Comparison of ENCODE assay signal across 15 mouse cellular contexts in genomic region chr14:51095736-51096524, GRCm38 (mm10). TPM values are rescaled to one million over a fixed set of nuclear protein-coding genes. Genes with fewer than 3 reads are reported as not detected.
DNase-seq lines count a peak whose midpoint lies in the region; ATAC-seq and TF ChIP-seq lines count a peak whose summit lies in the region.
"Had no signal": no experiment of that assay in that cellular context is flagged by ENCODE, and none has a peak within 500 bp of the region (broad histone marks: within the 10 kb centered on the region; RNA-seq: fewer than 3 reads in every experiment).

No protein-coding gene starts in this region.

- H3K9ac ChIP-seq in kidney, embryonic 16.5 days (replicated peaks; ENCODE audit: low read length) = no peak overlapping the region
- no peak overlapping the region for H3K9ac ChIP-seq in forebrain, embryonic 16.5 days (replicated peaks; ENCODE audit: low read depth, low read length)
- H3K9ac ChIP-seq: embryonic facial prominence, embryonic 13.5 days; limb, embryonic 13.5 days had no signal

- TF ChIP-seq CTCF in gastrocnemius, adult 2 months (IDR thresholded peaks at IDR 0.05) = no peak
- no peak for TF ChIP-seq CTCF in lung, adult 2 months (IDR thresholded peaks at IDR 0.05; ENCODE audit: insufficient read depth, low read length)
- no peak for TF ChIP-seq CTCF in small intestine, adult 2 months (IDR thresholded peaks at IDR 0.05; ENCODE audit: extremely low read depth, insufficient read length, insufficient replicate concordance, low read depth, low read length)

- H3K4me3 ChIP-seq in gastrocnemius, adult 2 months = peak overlapping the region; percentile 56; the same call in 1 of the 2 replicates
- H3K4me3 ChIP-seq in kidney, embryonic 16.5 days (ENCODE audit: low read length) = no peak overlapping the region
- peak overlapping the region; percentile 34 for H3K4me3 ChIP-seq in lung, adult 2 months (replicated peaks; ENCODE audit: extremely low read depth, low read depth, low read length)
- peak overlapping the region; percentile 28; the same call in 1 of the 2 replicates for H3K4me3 ChIP-seq in small intestine, adult 2 months (ENCODE audit: low read depth, low read length)
- H3K4me3 ChIP-seq in forebrain, embryonic 16.5 days (replicated peaks; ENCODE audit: low read length) = no peak overlapping the region
- H3K4me3 ChIP-seq: embryonic facial prominence, embryonic 13.5 days; limb, embryonic 13.5 days had no signal

- H3K36me3 ChIP-seq in kidney, embryonic 16.5 days (ENCODE audit: insufficient read depth, low read length) = no peaks in the 10 kb centered on the region
- no peaks in the 10 kb centered on the region for H3K36me3 ChIP-seq in small intestine, adult 2 months (ENCODE audit: control insufficient read depth, insufficient read depth, low read length)
- no peaks in the 10 kb centered on the region for H3K36me3 ChIP-seq in forebrain, embryonic 16.5 days (ENCODE audit: control insufficient read depth, insufficient read depth)
- H3K36me3 ChIP-seq: embryonic facial prominence, embryonic 13.5 days; G1E; limb, embryonic 13.5 days had no signal

- DNase-seq in gastrocnemius, adult 2 months = no peak
- DNase-seq in gastrocnemius, postnatal 10 days = no peak
- peak; percentile 59 for DNase-seq in lung, adult 2 months
- DNase-seq in cerebellum, adult 9-11 months = no peak
- no peak for DNase-seq in layer of hippocampus, postnatal 25 days (ENCODE audit: extremely low spot score in 1 of 2, low spot score in 1 of 2)
- DNase-seq: cerebellum, adult 2 months; right cerebral cortex, postnatal 4 days had no signal

- H3K27me3 ChIP-seq in kidney, embryonic 16.5 days (ENCODE audit: insufficient read depth, low read length) = no peaks in the 10 kb centered on the region
- H3K27me3 ChIP-seq in small intestine, adult 2 months (ENCODE audit: control insufficient read depth, insufficient read depth, low read length) = no peaks in the 10 kb centered on the region
- H3K27me3 ChIP-seq in forebrain, embryonic 16.5 days (replicated peaks; ENCODE audit: control insufficient read depth, insufficient read depth, low read length) = no peaks in the 10 kb centered on the region
- H3K27me3 ChIP-seq: embryonic facial prominence, embryonic 13.5 days; limb, embryonic 13.5 days had no signal

- no peak overlapping the region for H3K4me2 ChIP-seq in kidney, embryonic 16.5 days (replicated peaks; ENCODE audit: low read depth, low read length)
- H3K4me2 ChIP-seq in forebrain, embryonic 16.5 days (ENCODE audit: low read length) = no peak overlapping the region
- H3K4me2 ChIP-seq: embryonic facial prominence, embryonic 13.5 days; limb, embryonic 13.5 days had no signal

- no peak; the same call in 1 of the 2 replicates for ATAC-seq in kidney, embryonic 16.5 days (ENCODE audit: low FRiP score, low TSS enrichment)
- no peak for ATAC-seq in forebrain, embryonic 16.5 days

- peak; percentile 75; the same call in 1 of the 2 replicates for TF ChIP-seq POLR2A in lung, adult 2 months (IDR thresholded peaks at IDR 0.05; ENCODE audit: borderline replicate concordance, extremely low read depth, low read depth, low read length)
- no peak; the same call in 1 of the 2 replicates for TF ChIP-seq POLR2A in small intestine, adult 2 months (IDR thresholded peaks at IDR 0.05; ENCODE audit: low read depth, low read length)

- H3K4me1 ChIP-seq in kidney, embryonic 16.5 days (ENCODE audit: insufficient read depth, low read length) = peaks cover 10% of the 10 kb centered on the region
- H3K4me1 ChIP-seq in lung, adult 2 months (ENCODE audit: control insufficient read depth, insufficient read depth, low read length) = peaks cover 11% of the 10 kb centered on the region
- peaks cover 2% of the 10 kb centered on the region; the same call in 1 of the 2 replicates for H3K4me1 ChIP-seq in small intestine, adult 2 months (ENCODE audit: control insufficient read depth, insufficient read depth, insufficient read length, low read length)
- H3K4me1 ChIP-seq in forebrain, embryonic 16.5 days (replicated peaks; ENCODE audit: control insufficient read depth, insufficient read depth, low read length) = no peaks in the 10 kb centered on the region
- H3K4me1 ChIP-seq: embryonic facial prominence, embryonic 13.5 days had no signal

- 43% methylated on average over 9 of the region's 9 CpGs for WGBS in kidney, embryonic 16.5 days
- 41% methylated on average over 9 of the region's 9 CpGs for WGBS in lung, adult 2 months
- 16% methylated on average over 9 of the region's 9 CpGs for WGBS in small intestine, adult 2 months
- 68% methylated on average over 9 of the region's 9 CpGs for WGBS in forebrain, embryonic 16.5 days

- H3K27ac ChIP-seq in gastrocnemius, adult 2 months = no peak overlapping the region
- peak overlapping the region; percentile 8; the same call in 1 of the 2 replicates for H3K27ac ChIP-seq in kidney, embryonic 16.5 days (ENCODE audit: low read length)
- H3K27ac ChIP-seq in small intestine, adult 2 months (ENCODE audit: insufficient read depth, low read depth, low read length) = peak overlapping the region; percentile 83
- H3K27ac ChIP-seq in forebrain, embryonic 16.5 days (ENCODE audit: low read length) = no peak overlapping the region
- H3K27ac ChIP-seq: embryonic facial prominence, embryonic 13.5 days; limb, embryonic 13.5 days had no signal

- H3K9me3 ChIP-seq in kidney, embryonic 16.5 days (ENCODE audit: low read length) = no peaks in the 10 kb centered on the region
- no peaks in the 10 kb centered on the region for H3K9me3 ChIP-seq in forebrain, embryonic 16.5 days (ENCODE audit: control insufficient read depth, low read length)
- H3K9me3 ChIP-seq: embryonic facial prominence, embryonic 13.5 days; G1E; limb, embryonic 13.5 days had no signal

- intact Hi-C loops in gastrocnemius, adult 2 months (cut with DNase I) = loop anchor here (5.0 kb wide), 1 partner anchor 69 kb away; no protein-coding TSS in a partner anchor

RNA-seq across cellular contexts. Expression of gene Ang, which starts 5.0 kb away (rescaled TPM):
- total RNA-seq in gastrocnemius, adult 2 months (2021) = 1 to 10 TPM; 4.0 TPM
- 1 to 10 TPM; 3.3 to 4.6 TPM for total RNA-seq in gastrocnemius, postnatal 10 days (2021)
- 8.6 and 8.9 TPM in 2 replicates for polyA plus RNA-seq in kidney, embryonic 16.5 days (2015; fragmentation: Nextera tagmentation; extraction: Ambion mirVana)
- 61.7 and 72.5 TPM in 2 replicates for polyA plus RNA-seq in lung, adult 2 months (2012; rRNA removed)
- polyA plus RNA-seq in small intestine, adult 2 months (2012; rRNA removed) = 21.1 and 27.1 TPM in 2 replicates
- polyA plus RNA-seq in forebrain, embryonic 16.5 days (2015; fragmentation: Nextera tagmentation; extraction: Ambion mirVana) = 2.4 and 3.0 TPM in 2 replicates
- 1 to 10 TPM; 3.4 to 4.7 TPM for total RNA-seq in layer of hippocampus, postnatal 25 days (2021)
- polyA plus RNA-seq: G1E had no signal

RNA-seq across cellular contexts. Expression of gene Rnase4, which starts 5.1 kb away (rescaled TPM):
- 10 to 100 TPM; 34.6 to 40.1 TPM for total RNA-seq in gastrocnemius, adult 2 months (2021)
- total RNA-seq in gastrocnemius, postnatal 10 days (2021) = 10 to 100 TPM; 46.6 to 51.4 TPM
- polyA plus RNA-seq in kidney, embryonic 16.5 days (2015; fragmentation: Nextera tagmentation; extraction: Ambion mirVana) = 45.5 and 47.7 TPM in 2 replicates
- 581 and 650 TPM in 2 replicates for polyA plus RNA-seq in lung, adult 2 months (2012; rRNA removed)
- polyA plus RNA-seq in small intestine, adult 2 months (2012; rRNA removed) = 120 and 130 TPM in 2 replicates
- 11.1 and 11.6 TPM in 2 replicates for polyA plus RNA-seq in forebrain, embryonic 16.5 days (2015; fragmentation: Nextera tagmentation; extraction: Ambion mirVana)
- total RNA-seq in layer of hippocampus, postnatal 25 days (2021) = 10 to 100 TPM; 17.0 to 19.4 TPM
- polyA plus RNA-seq: G1E had no signal

RNA-seq across cellular contexts. Expression of gene Eddm3b, which starts 18.3 kb away (rescaled TPM):
- total RNA-seq in gastrocnemius, adult 2 months (2021) = not detected
- total RNA-seq in gastrocnemius, postnatal 10 days (2021) = not detected
- polyA plus RNA-seq in kidney, embryonic 16.5 days (2015; fragmentation: Nextera tagmentation; extraction: Ambion mirVana) = 1.5 and 2.2 TPM in 2 replicates
- polyA plus RNA-seq in lung, adult 2 months (2012; rRNA removed) = 0.08 TPM in 1 of 2 replicates, not detected in the other
- polyA plus RNA-seq in small intestine, adult 2 months (2012; rRNA removed) = not detected in 2 replicates
- polyA plus RNA-seq in forebrain, embryonic 16.5 days (2015; fragmentation: Nextera tagmentation; extraction: Ambion mirVana) = not detected in 2 replicates
- not detected for total RNA-seq in layer of hippocampus, postnatal 25 days (2021)
- total RNA-seq: layer of hippocampus, adult 8-10 months had no signal
- polyA plus RNA-seq: cerebellum, adult 2 months; embryonic facial prominence, embryonic 13.5 days; G1E; heart, embryonic 16.5 days; limb, embryonic 13.5 days had no signal

RNA-seq across cellular contexts. Expression of gene Olfr750, which starts 21.7 kb away (rescaled TPM):
- total RNA-seq in gastrocnemius, adult 2 months (2021) = not detected
- not detected for total RNA-seq in gastrocnemius, postnatal 10 days (2021)
- not detected in 2 replicates for polyA plus RNA-seq in kidney, embryonic 16.5 days (2015; fragmentation: Nextera tagmentation; extraction: Ambion mirVana)
- 3.1 and 3.6 TPM in 2 replicates for polyA plus RNA-seq in lung, adult 2 months (2012; rRNA removed)
- polyA plus RNA-seq in small intestine, adult 2 months (2012; rRNA removed) = 0.01 TPM in 1 of 2 replicates, not detected in the other
- 0.04 TPM in 1 of 2 replicates, not detected in the other for polyA plus RNA-seq in forebrain, embryonic 16.5 days (2015; fragmentation: Nextera tagmentation; extraction: Ambion mirVana)
- not detected for total RNA-seq in layer of hippocampus, postnatal 25 days (2021)
- total RNA-seq: layer of hippocampus, adult 8-10 months had no signal
- polyA plus RNA-seq: cerebellum, adult 2 months; embryonic facial prominence, embryonic 13.5 days; G1E; heart, embryonic 16.5 days had no signal

RNA-seq across cellular contexts. Expression of gene Rnase6, which starts 27.8 kb away (rescaled TPM):
- total RNA-seq in gastrocnemius, adult 2 months (2021) = under 1 TPM in 1 of 2 experiments, not detected in 1; 0.64 TPM
- 1 to 10 TPM in 1 of 2 experiments, under 1 TPM in 1; 0.61 to 1.0 TPM for total RNA-seq in gastrocnemius, postnatal 10 days (2021)
- polyA plus RNA-seq in kidney, embryonic 16.5 days (2015; fragmentation: Nextera tagmentation; extraction: Ambion mirVana) = 0.64 and 0.89 TPM in 2 replicates
- polyA plus RNA-seq in lung, adult 2 months (2012; rRNA removed) = 12.1 and 19.2 TPM in 2 replicates
- 9.7 and 15.0 TPM in 2 replicates for polyA plus RNA-seq in small intestine, adult 2 months (2012; rRNA removed)
- polyA plus RNA-seq in forebrain, embryonic 16.5 days (2015; fragmentation: Nextera tagmentation; extraction: Ambion mirVana) = 0.22 and 0.77 TPM in 2 replicates
- under 1 TPM in 1 of 2 experiments, not detected in 1; 0.25 TPM for total RNA-seq in layer of hippocampus, postnatal 25 days (2021)

Comparison
In these comparisons a context has a peak if more than half of its experiments do, and no peak if none do; other contexts are left out.
1. H3K27ac ChIP-seq: peak in kidney, embryonic 16.5 days (single experiment) and small intestine, adult 2 months (single experiment); none in gastrocnemius, adult 2 months (single experiment) and forebrain, embryonic 16.5 days (single experiment).
2. H3K4me3 ChIP-seq: peak in gastrocnemius, adult 2 months (single experiment), lung, adult 2 months (single experiment) and small intestine, adult 2 months (single experiment); none in kidney, embryonic 16.5 days (single experiment) and forebrain, embryonic 16.5 days (single experiment).